Mouse (Mus musculus): ENCODE measurements around the gene Tmub2. TPM values are rescaled to one million over a fixed set of nuclear protein-coding genes. Genes with fewer than 3 reads are reported as not detected.
A peak's percentile ranks its signal among the peaks of the same experiment; 100 is the strongest.
"Not testable (repeated sequence)": the region's sequence is repeated elsewhere in the genome, so short reads cannot be mapped to it uniquely, and the experiment has no call there.

The Tmub2 gene
- total RNA-seq, 2 experiments from 2014 or later = 36.6 to 41.1 TPM

- DNase-seq = no peak
Observed at GRCm38 (mm10) chr11:102277754-102278153, 7.0 kb upstream of the Tmub2 start.

- no peak for DNase-seq
Observed at GRCm38 (mm10) chr11:102279595-102279994, 5.1 kb upstream of the Tmub2 start.

- DNase-seq = not testable (repeated sequence)
Observed at GRCm38 (mm10) chr11:102280267-102280666, 4.5 kb upstream of the Tmub2 start.

GRCm38 (mm10) chr11:102283922-102284321 lies 809 bp upstream of the Tmub2 start:
- no peak for DNase-seq

- DNase-seq = no peak
Observed at GRCm38 (mm10) chr11:102285095-102285834, 534 bp downstream of the Tmub2 start.

GRCm38 (mm10) chr11:102287485-102287884 lies 2.8 kb downstream of the Tmub2 start:
- no peak for DNase-seq

- no peak for DNase-seq
Observed at GRCm38 (mm10) chr11:102288027-102288804, 3.5 kb downstream of the Tmub2 start.

- peak; percentile 41 for DNase-seq
Observed at GRCm38 (mm10) chr11:102288913-102289312, 4.2 kb downstream of the Tmub2 start.

- DNase-seq = no peak
Observed at GRCm38 (mm10) chr11:102289511-102290100, 4.9 kb downstream of the Tmub2 start.

GRCm38 (mm10) chr11:102290141-102290540 lies 5.4 kb downstream of the Tmub2 start:
- no peak for DNase-seq

- DNase-seq = no peak
Observed at GRCm38 (mm10) chr11:102291051-102291535, 6.4 kb downstream of the Tmub2 start.

- no peak for DNase-seq
Observed at GRCm38 (mm10) chr11:102293971-102294370, 9.2 kb downstream of the Tmub2 start.

GRCm38 (mm10) chr11:102294416-102294815 lies 9.7 kb downstream of the Tmub2 start:
- no peak for DNase-seq

GRCm38 (mm10) chr11:102294887-102295597 lies 10.3 kb downstream of the Tmub2 start:
- DNase-seq = peak; percentile 38

- DNase-seq = peak; percentile 79
Observed at GRCm38 (mm10) chr11:102295598-102296471, 11.1 kb downstream of the Tmub2 start.

- DNase-seq = peak; percentile 99
Observed at GRCm38 (mm10) chr11:102296491-102297472, 12.1 kb downstream of the Tmub2 start, which contains the start of gene Atxn7l3. Atxn7l3 (minus strand) TSS chr11:102296631.

- DNase-seq = no peak
Observed at GRCm38 (mm10) chr11:102297577-102298556, 13.1 kb downstream of the Tmub2 start.

- DNase-seq = peak; percentile 75
Observed at GRCm38 (mm10) chr11:102299839-102300238, 15.1 kb downstream of the Tmub2 start.

- no peak for DNase-seq
Observed at GRCm38 (mm10) chr11:102304141-102304540, 19.4 kb downstream of the Tmub2 start.

All from adrenal gland, postnatal 10 days (tissue).